Mouse (Mus musculus) testis, postnatal 10 days (tissue): ENCODE measurements around the gene Reg4.
A peak's percentile ranks its signal among the peaks of the same experiment; 100 is the strongest.

Source experiments
- DNase-seq: peaks from one replicate; pipeline ENCODE4 v3.0.0; 2021; ENCODE audit warnings: low spot score

Reg4 gene

DNA sequence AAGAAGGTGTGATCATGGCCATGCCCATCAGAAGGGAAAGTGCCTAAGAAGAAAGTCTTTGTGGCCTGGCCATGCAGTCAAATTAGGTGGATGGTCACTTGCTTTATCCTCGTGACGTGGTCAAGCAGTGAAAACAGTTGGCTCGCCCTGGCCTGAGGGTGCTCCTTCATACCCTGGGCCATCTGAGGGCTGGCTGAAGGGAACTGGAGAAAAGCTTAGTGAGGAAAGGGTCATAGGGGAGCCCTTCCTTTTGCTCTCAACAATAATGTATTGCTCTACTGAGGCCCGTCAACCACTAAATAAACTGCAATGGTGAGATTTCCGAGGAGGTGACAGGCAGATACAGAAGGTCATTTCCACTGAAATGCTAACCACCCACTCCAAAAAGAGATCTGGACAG is 15.3 kb downstream of the Reg4 start:
- DNase-seq, result no peak

DNA sequence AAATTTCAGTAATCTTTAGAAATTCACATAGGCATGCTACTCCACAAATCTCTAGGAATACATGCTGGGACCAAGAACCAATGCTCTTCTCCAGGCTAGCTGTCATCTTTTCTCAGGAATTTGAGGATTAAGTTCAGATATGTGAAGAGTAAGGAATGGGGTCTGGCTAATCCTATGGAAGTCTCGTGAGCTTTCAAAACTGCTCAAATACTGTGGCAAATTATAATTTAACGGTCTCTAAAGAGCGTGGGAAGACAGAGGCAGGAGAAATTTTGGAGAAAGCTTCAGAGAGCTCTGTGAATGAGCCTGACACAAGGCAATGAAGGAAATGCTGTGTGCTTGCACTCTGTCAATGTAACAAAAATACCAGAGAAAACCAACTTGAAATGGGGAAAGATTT is 16.2 kb downstream of the Reg4 start:
- DNase-seq, result no peak

DNA sequence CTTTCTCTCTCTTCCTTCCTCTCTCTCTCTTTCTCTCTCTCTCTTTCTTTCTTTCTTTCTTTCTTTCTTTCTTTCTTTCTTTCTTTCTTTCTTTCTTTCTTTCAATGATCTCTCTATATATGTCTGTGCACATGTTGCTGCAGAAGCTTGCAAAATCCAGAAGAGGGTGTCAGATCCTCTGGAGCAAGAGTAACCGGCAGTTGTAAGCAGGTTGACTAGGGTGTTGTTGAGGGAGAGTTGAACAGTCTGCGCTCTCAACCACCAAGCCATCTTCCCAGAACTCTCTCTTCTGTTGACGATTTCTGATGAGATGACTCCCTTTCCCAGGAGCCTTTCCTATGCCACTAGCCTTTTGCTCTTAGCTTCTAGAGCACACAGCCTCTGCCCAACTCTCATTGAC is 20.1 kb downstream of the Reg4 start:
- no peak for DNase-seq

DNA sequence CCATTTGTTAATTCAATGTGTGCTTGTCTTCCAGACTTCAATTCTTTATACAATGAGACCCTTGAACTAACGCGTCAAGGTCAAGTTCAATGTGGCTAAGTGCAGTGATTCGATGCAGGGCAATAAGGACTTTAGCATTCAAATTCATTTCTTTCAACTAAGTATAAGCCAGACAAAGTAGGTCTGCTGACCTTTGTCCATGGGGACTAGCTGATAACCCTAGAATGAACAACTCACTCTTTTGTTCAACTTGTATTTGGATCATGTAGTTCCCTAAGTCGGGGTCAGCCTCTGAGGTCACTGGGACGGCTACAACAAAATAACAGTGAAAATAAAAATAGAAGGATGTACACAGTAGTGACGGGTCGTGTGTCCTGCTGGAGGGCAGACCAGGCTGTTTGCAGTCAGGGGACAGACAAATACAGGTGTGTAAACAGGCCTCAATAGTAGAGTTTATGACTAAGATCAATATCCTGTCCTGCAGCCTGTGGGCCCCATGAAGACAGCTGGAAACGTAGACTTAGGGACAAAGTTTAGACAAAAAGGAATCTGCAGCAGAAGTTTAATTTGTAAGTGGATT is 20.6 kb downstream of the Reg4 start:
- no peak for DNase-seq

DNA sequence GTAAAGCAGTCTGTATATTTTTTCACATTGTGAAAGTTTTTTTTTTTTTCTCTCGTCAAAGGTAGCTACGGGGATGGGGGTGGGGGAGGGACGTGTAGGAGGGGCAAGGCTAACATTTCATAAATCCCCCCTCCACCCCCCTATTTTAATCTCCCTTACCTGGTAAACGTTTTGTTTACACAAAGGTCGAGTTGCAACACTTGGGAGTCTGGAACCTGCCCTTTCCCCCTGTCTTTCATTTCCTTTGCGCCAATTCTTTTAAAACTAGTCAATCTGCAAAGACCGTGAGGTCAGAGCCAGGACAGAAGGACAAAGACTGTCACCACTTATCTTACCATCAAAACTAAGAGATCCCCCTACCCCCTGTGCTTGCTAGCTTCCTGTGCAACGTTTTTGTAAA is 23.9 kb downstream of the Reg4 start:
- DNase-seq, result no peak

DNA sequence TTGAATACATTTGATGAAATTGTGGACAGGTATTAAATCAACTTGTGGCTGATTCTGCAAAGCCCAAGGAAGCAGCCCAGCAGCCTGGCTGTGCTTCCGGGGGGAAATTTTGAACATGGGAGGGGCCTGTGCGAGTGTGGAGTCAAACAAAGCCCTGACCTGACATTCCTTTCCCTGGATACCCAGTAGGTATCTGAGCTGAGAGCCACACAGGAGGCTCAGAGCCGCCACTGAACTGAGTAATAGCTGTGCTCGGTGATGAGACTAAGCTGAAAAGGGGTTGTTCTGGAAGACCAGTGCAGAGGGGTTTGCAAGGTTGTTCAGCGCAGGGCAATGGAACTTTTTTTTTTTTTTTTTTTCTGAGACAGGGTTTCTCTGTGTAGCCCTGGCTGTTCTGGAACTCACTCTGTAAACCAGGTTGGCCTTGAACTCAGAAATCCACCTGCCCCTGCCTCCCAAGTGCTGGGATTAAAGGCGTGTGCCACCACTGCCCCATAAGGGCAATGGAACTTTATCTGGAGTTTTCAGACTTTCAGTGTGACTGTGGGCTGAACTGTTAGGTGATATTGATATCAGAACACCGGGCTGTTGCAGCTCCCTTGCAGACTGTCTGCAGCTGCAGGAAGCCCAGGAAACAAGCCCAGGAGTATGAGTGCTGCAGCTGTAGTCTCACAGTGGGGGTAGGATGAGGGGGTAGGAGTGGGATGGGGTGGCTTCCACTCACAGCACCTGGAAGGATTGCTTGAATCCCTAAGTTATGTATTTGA is 25.2 kb downstream of the Reg4 start:
- no peak for DNase-seq

DNA sequence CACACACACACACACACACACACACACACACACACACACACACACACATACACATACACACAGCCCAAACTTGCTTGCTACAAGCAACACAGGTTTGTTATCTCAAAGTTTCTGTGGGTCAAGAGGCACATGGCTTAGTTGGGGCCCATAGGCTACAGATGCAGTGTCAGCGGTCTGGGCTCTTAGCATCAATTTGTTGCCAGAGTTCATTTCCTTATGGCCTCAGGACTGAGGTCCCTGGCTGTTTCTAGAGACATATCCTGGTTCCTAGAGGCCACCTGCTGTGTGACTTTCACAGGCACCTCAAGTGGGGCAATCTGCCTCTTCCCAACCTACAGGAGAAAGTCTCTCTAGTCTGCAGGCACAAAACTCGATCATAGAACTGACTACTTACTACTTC is 27.4 kb downstream of the Reg4 start:
- no peak for DNase-seq

DNA sequence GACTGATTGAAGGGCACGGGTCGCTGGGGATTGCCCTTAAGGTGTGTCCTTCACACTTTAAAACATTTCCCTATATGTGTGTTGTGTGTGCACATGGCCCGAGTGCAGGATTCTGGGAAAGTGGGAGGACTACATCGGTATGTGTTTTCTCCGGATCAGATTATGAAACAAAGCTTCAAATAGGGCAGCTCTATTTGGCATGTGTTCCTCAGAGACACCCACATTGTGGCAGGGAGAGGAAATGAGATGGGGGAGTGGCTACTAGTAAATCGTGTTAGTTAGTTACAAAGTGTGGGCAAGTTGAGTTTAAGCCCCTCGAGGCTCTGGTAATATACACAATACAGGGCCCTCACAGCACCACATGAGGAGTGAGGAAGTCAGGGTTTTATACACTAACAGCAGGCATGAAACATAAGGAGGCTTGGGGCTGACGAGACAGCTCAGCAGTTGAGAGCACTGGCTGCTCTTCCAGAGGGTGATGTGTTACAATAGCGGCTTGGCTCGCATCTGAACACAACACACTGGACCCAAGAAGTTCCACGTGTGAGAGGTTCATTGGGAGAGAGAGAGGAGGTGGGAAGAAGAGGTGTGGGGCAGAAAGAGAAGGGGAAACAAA is 28.0 kb downstream of the Reg4 start:
- DNase-seq, result no peak

DNA sequence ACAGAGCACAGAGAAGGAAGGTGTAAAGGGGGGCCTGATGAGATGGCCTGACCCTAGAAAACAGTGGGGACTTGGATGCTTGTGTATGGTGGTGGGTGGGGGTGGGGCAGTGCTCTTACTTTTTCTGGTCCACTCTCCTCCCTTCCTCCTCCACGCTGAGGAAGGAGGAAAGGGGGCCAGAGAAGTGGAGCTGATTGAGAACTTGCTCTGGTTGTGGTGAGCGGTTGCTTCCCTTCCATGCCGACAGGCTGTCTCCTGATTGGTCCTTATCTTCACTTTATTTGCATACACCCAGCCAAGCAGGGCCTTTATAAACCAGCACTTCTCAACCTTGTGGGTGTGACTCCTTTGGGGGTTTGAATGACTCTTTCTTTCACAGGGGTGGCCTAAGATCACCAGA is 32.1 kb downstream of the Reg4 start:
- no peak for DNase-seq

DNA sequence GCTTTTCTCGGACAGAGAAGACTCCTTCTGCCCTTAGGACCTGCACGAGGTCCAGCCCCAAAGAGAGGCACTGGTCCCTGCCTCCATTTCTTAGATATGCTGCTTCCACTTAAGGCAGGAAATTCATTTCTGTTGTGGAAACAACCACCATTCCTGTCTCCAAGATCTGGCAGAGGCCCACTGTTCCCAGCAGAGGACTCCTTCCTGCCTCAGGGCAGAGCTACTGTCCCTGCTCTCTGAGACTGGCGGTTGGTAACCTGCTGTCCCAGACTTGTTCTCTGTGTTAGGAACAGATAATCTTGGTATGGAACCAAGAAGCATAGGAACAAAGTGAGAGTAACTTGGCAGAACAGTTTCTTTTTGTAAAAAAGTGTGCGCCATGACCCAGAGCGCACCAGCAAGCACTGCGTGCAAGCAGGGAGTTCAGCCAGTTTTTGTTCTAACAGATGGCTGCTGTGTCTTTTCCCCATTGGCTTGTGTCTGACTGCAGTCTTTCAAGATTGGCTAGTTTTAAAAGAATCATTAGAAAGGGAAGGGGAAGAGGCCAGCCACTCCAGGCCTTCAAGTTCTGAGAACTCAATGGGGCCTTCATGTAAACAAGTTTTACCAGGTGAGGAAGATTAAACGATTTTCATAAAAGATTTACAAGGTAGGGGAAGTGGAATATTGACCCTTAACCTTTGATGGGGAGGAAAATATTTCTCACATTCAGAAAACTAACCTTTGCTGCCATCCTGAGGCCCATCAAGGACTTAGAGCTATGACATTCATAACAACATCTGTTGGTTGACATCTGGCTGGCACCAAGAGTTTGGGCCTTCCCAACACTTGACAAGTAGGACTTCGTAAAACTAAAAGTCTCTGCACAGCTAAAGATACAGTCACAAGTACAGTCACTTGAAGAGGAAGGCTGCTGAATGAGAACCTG is 33.0 kb downstream of the Reg4 start:
- no peak for DNase-seq

DNA sequence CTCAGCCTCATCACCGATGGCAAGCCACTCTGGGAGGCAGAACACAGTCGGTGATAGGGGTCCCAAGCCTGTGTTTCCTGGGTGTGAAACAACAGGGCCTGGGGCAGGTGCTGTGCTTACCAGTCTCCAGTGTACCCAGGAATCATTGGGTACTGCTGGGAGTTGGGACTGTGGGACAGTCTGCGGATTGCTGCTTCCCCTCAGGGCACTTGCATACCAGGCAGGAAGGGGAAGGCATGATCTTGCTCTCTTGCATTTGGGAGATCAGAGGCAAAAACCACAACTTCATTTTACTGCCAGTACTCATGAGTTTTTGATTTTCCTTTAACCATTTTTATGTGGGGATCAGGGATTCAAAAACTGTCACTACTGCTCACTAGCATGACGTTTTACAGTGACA is 36.8 kb downstream of the Reg4 start:
- no peak for DNase-seq

DNA sequence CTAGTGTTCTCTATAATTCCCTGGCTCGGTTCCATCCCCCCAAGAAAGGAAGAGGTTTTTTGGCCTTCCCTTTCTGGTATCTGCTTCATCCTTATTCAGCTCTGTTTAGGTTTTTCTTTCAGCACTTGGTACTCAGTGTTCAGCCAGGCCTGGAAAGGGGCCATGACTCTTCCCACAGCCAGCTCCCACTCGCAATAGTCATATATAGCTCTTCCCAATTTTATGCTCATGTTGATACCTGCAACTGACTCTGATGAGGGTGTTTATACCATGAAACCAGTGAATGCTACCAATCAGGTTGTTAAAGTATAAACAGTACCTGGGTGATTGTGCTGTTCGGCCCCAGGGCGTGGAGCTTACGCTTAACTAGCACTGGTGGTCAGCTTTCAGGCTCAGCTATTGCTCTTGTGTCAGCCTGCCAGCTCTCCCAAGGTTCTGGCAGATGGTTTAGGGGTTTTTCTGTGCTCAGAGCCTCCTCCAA is 37.4 kb downstream of the Reg4 start:
- peak; percentile 78 for DNase-seq

DNA sequence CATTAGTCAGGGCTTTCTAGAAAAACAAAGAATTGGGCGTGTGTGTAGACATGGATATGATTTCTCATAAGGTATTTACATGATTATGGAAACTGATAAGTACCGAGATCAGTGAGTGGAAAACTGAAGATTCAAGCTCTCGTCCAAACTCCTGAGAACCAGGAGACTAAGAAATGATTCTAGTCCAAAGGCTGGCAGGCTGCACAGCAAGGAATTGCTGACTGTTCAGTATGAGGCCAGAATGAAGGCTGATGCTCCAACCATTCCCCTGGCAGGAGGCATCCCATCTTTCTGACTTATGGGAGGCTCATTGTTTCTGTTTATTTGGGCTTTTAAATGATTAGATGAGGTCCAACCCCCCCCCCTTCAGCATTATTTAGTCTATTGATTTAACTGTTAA is 38.6 kb downstream of the Reg4 start:
- no peak for DNase-seq

DNA sequence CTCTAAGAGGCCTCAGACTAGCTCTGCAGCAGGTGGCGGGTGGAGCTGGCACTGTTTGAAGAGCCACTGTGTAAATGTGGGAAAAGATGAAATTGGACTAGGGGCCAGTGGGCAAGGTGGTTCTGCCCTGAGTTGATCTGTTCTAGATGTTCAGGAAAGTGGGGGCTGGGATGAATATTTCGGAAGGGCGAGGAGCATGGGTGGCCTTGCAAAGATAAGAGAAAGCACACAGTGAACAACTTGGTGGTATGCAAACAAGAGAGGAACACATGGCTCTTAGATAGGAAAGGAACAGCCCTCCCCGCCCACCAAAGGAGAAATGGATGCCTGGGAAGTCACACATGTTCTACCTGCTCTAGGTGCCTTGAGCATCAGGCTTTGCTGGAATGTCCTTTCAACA is 39.5 kb downstream of the Reg4 start:
- no peak for DNase-seq

DNA sequence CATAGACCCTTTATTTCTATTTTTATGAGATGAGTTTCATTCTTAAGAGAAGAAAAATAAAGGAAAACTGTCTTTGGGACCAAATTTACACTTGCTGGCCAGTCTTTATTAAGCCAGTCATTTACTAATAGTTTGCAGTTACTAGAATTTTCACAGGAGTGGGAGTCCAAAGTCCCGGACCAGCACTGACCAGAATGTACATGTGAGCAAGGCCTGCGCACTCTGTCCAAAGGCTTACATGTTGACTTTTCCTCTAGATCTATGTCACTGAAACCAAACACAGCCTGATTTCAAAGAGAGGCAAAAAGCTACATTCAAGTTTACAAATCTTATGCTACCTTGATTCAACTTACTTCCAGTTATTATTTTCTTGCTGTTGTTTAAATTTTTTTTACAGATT is 40.2 kb downstream of the Reg4 start:
- DNase-seq, result no peak

DNA sequence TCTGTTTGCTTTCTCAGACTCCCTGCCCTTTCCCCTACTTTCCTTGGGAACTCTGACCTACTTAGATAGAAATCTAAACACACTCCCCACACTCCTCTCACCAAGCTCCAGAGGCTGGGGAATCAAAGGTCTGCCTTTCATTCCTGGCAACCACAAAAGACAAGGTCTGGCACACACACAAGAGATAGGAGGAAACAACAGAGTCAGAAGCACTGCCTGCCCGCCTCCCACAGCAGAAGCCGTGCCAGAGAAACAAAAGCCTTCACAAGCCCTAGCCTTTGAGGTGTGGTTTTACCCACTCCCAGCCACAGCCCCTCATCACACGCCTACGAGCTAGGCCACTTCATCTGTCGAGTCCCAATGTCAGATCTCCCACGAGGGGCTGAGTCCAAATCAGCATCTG is 45.3 kb downstream of the Reg4 start:
- peak; percentile 71 for DNase-seq

DNA sequence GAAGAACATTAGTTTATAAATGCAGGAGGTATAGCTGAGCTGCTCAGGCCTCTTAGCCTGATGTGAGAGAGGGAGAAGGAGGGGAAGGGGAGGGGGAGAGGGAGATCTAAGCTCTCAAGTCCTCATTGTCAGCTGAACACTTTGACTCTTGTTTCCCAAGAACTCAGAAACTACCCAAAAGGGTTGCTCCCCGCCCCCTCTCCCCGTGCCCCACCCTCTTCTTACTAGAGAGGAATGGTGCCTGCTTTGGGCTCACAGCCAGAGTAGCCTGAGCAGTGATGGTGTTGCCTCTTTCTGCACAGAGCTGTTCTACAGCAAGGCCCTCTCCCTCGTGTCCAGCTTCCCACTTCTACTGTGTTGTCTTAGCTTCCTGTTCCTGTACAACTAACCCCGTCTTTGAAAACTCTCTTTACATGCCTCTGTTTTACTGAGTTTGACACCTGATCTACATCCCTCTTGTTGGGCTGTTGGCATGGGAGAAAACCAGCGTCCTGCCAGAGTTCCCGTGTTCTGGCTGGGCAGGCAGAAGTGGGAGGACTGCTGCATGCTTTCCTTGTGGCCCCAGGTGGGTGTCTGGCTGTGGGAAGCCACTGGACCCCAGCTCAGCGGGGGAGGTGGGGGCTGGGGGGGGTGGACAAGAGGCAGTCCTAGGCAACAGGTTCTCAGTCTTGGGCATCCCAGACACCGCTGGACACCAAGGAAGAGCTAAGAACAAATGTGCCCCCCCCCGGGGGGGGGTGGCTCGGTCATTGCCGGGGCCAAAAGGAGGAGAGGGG is 51.9 kb downstream of the Reg4 start:
- no peak for DNase-seq

DNA sequence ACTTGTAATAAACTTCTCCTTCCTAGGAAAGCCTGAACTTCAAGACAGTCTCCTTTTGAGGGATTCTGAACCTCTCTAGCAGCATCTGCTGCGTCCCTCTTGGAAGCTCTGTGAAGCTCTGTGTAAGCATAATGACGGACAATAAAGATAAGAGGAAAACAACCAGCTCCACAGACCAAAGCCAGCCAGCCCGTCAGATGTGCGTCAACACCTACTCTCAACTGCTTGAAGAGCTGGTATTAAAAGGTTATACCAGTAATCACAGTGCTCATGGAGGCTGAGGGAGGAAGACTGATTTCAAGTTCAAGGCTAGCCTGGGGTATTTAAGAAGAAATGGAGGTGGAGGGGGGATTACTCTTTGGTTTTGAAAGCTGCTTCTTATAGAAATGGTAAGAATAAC is 57.7 kb downstream of the Reg4 start:
- no peak for DNase-seq

DNA sequence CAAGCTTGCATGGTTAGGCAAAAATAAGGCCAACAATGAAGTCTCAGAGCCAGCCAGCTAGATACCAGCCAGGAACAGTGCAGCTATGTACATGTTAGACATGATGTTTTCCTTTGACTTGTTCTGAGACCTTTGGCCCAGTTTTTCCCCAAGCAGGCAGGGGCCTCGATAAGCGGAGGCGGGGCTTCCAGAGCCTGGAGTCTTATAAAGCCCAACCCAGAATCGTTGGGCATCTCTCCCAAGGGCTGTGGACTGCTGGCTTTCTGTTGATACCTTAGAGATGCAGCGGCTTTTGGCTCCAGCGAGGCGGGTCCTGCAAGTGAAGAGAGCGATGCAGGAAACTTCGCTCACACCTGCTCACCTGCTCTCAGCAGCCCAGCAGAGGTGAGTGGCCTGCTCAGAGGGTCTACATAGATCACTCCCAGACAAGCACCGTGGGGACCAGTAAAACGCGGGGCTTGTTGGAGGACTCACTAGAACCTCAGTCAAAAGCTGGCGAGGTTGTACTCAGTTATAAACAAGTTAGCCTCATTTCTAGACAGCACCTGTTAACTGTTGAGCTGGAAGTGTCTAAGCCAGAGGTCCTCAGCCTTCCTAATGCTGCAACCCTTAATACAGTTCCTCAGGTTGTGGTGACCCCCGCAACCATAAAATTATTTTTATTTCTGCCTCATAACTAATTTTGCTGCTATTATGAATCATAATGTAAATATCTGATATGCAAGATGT is 58.4 kb downstream of the Reg4 start, which contains the start of gene Hmgcs2:
TSS of gene Hmgcs2 (plus strand) at position 232 of the 729 bp plus-strand sequence.
- peak; percentile 81 for DNase-seq

DNA sequence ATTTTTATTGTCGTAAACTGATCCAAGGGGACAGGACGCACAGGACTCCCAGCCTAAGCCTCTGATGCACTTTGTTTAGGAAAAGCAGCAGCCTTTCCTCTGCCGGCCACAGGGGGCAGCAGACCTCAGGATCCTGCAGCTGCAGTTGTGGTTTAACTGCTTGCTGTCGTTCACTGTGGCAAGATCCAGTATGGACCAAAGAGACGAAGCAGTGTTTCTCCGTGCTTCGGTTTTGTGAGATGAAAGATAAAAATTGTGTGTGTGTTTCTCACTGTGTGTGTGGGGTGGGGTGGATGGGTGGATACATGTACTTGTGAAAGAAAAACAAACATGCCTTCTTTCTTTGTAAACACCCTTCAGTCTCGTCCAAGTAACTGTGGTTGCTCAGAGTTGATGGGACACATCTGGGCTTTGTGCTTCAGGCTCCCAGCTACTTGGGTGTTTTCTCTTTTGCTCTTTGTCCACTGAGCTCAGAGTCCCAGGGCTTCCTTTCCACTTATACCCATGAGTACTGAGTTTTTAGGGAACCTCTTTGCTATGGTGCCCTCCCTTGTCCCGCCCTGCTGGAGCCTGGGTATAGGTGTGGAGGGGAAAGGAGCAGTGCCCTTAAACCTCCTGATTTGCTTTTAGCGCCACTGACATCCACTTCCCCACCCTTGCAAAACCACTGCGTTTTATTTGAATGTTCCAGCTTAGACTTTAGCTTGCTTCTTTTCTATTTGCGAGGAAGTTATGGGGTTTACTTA is 59.1 kb downstream of the Reg4 start:
- DNase-seq, result peak; percentile 76
